Mouse (Mus musculus) thymus, postnatal 25 days (tissue): ENCODE measurements around the gene Heg1.
A peak's percentile ranks its signal among the peaks of the same experiment; 100 is the strongest.

Experiments
- DNase-seq: peaks from one replicate; pipeline ENCODE4 v3.0.0; 2022

Gene Heg1

GRCm38 (mm10) chr16:33776766-33777529 lies 92.8 kb downstream of the Heg1 start:
- no peak for DNase-seq

GRCm38 (mm10) chr16:33777607-33778006 lies 93.4 kb downstream of the Heg1 start:
- no peak for DNase-seq

GRCm38 (mm10) chr16:33781789-33782728 lies 97.9 kb downstream of the Heg1 start:
- DNase-seq = no peak

- no peak for DNase-seq
Observed at GRCm38 (mm10) chr16:33782729-33783091, 98.5 kb downstream of the Heg1 start.

GRCm38 (mm10) chr16:33784547-33784946 lies 100.4 kb downstream of the Heg1 start:
- no peak for DNase-seq

GRCm38 (mm10) chr16:33785092-33785704 lies 101.0 kb downstream of the Heg1 start:
- DNase-seq = no peak

- DNase-seq = no peak
Observed at GRCm38 (mm10) chr16:33786657-33787390, 102.7 kb downstream of the Heg1 start.

GRCm38 (mm10) chr16:33793846-33794791 lies 109.9 kb downstream of the Heg1 start, which contains the start of gene Muc13:
TSS of gene Muc13 (plus strand) at chr16:33794037.
- DNase-seq = no peak

- no peak for DNase-seq
Observed at GRCm38 (mm10) chr16:33795106-33795505, 110.9 kb downstream of the Heg1 start.

- DNase-seq = peak; percentile 6
Observed at GRCm38 (mm10) chr16:33795887-33796286, 111.7 kb downstream of the Heg1 start.

GRCm38 (mm10) chr16:33796756-33797155 lies 112.6 kb downstream of the Heg1 start:
- DNase-seq = no peak

GRCm38 (mm10) chr16:33797860-33798259 lies 113.7 kb downstream of the Heg1 start:
- DNase-seq = peak; percentile 30

- no peak for DNase-seq
Observed at GRCm38 (mm10) chr16:33810002-33810401, 125.8 kb downstream of the Heg1 start.

GRCm38 (mm10) chr16:33818413-33819165 lies 134.4 kb downstream of the Heg1 start:
- DNase-seq = no peak

GRCm38 (mm10) chr16:33820269-33821178 lies 136.4 kb downstream of the Heg1 start:
- DNase-seq = peak; percentile 84
